Mouse (Mus musculus) small intestine, adult 2 months (tissue): ENCODE data around the gene Strn4.

ENCODE experiments used
- CTCF ChIP-seq: fragments of 200-500 bp; IDR thresholded peaks from 2 replicates; pipeline ENCODE4 v1.5.1; 2012; ENCODE audit warnings: low read depth, mild to moderate bottlenecking, control low read depth, inconsistent platforms, low read length, moderate library complexity, mixed read lengths; ENCODE audit not compliant: insufficient replicate concordance, insufficient read length; ENCODE audit errors: extremely low read depth
- POLR2A ChIP-seq: fragments of 200-500 bp; IDR thresholded peaks from 2 replicates; pipeline ENCODE4 v1.6.1; 2012; ENCODE audit warnings: low read depth, mild to moderate bottlenecking, control low read depth, inconsistent platforms, low read length, moderate library complexity

DNA sequence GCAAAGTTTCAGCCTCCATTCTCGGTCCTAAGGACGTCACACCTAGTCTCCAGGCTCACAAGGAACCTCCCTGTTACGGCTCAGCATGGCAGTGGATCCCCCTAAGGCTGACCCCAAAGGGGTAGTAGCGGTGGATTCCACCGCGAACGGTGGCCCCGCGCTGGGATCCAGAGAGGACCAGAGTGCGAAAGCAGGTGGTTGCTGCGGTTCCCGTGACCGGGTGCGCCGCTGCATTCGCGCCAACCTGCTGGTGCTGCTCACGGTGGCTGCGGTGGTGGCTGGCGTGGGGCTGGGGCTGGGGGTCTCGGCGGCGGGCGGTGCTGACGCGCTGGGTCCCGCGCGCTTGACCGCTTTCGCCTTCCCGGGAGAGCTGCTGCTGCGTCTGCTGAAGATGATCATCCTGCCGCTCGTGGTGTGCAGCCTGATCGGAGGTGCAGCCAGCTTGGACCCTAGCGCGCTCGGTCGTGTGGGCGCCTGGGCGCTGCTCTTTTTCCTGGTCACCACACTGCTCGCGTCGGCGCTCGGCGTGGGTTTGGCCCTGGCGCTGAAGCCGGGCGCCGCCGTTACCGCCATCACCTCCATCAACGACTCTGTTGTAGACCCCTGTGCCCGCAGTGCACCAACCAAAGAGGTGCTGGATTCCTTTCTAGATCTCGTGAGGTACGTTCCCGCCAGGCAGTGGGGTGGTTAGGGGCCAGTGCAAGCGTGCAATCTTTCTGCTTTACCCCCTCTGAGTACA lies 33.7 kb upstream of the Strn4 start:
- TF ChIP-seq POLR2A = no peak
- TF ChIP-seq CTCF = no peak
